Mouse (Mus musculus): ENCODE data around the gene Ubxn7.
"Not testable (repeated sequence)": the region's sequence is repeated elsewhere in the genome, so short reads cannot be mapped to it uniquely, and the experiment has no call there.

Ubxn7 gene

GRCm38 (mm10) chr16:32332040-32332555 is at the start of gene Ubxn7:
Ubxn7 (plus strand) TSS chr16:32332257.
- DNase-seq (ENCODE audit: low spot score) = peak; percentile 97

- DNase-seq (ENCODE audit: low spot score) = no peak
Observed at GRCm38 (mm10) chr16:32282608-32283007, 49.4 kb upstream of the Ubxn7 start.

- no peak for DNase-seq (ENCODE audit: low spot score)
Observed at GRCm38 (mm10) chr16:32291821-32292220, 40.2 kb upstream of the Ubxn7 start.

- not testable (repeated sequence) for DNase-seq (ENCODE audit: low spot score)
Observed at GRCm38 (mm10) chr16:32299617-32300016, 32.4 kb upstream of the Ubxn7 start.

- no peak for DNase-seq (ENCODE audit: low spot score)
Observed at GRCm38 (mm10) chr16:32303046-32303445, 29.0 kb upstream of the Ubxn7 start.

- DNase-seq (ENCODE audit: low spot score) = no peak
Observed at GRCm38 (mm10) chr16:32303886-32304285, 28.2 kb upstream of the Ubxn7 start.

GRCm38 (mm10) chr16:32311970-32312369 is 20.1 kb upstream of the Ubxn7 start:
- no peak for DNase-seq (ENCODE audit: low spot score)

GRCm38 (mm10) chr16:32312386-32312785 is 19.7 kb upstream of the Ubxn7 start:
- no peak for DNase-seq (ENCODE audit: low spot score)

GRCm38 (mm10) chr16:32312859-32313258 is 19.2 kb upstream of the Ubxn7 start:
- DNase-seq (ENCODE audit: low spot score) = no peak

GRCm38 (mm10) chr16:32316601-32317000 is 15.5 kb upstream of the Ubxn7 start:
- DNase-seq (ENCODE audit: low spot score) = no peak

GRCm38 (mm10) chr16:32323953-32324352 is 8.1 kb upstream of the Ubxn7 start:
- no peak for DNase-seq (ENCODE audit: low spot score)

GRCm38 (mm10) chr16:32330876-32331670 is 984 bp upstream of the Ubxn7 start:
- no peak for DNase-seq (ENCODE audit: low spot score)

- peak; percentile 75 for DNase-seq (ENCODE audit: low spot score)
Observed at GRCm38 (mm10) chr16:32332556-32333511, 777 bp downstream of the Ubxn7 start.

- DNase-seq (ENCODE audit: low spot score) = no peak
Observed at GRCm38 (mm10) chr16:32335146-32335545, 3.1 kb downstream of the Ubxn7 start.

GRCm38 (mm10) chr16:32336026-32336780 is 4.1 kb downstream of the Ubxn7 start:
- no peak for DNase-seq (ENCODE audit: low spot score)

GRCm38 (mm10) chr16:32337001-32337400 is 4.9 kb downstream of the Ubxn7 start:
- DNase-seq (ENCODE audit: low spot score) = no peak

GRCm38 (mm10) chr16:32340451-32340850 is 8.4 kb downstream of the Ubxn7 start:
- no peak for DNase-seq (ENCODE audit: low spot score)

- DNase-seq (ENCODE audit: low spot score) = no peak
Observed at GRCm38 (mm10) chr16:32345521-32345920, 13.5 kb downstream of the Ubxn7 start.

GRCm38 (mm10) chr16:32350776-32351175 is 18.7 kb downstream of the Ubxn7 start:
- DNase-seq (ENCODE audit: low spot score) = no peak

GRCm38 (mm10) chr16:32363530-32363929 is 31.5 kb downstream of the Ubxn7 start:
- no peak for DNase-seq (ENCODE audit: low spot score)

GRCm38 (mm10) chr16:32371351-32371750 is 39.3 kb downstream of the Ubxn7 start:
- no peak for DNase-seq (ENCODE audit: low spot score)

GRCm38 (mm10) chr16:32379575-32379974 is 47.5 kb downstream of the Ubxn7 start:
- DNase-seq (ENCODE audit: low spot score) = no peak

All from testis, postnatal 14 days (tissue).